Mouse (Mus musculus) myocyte (in vitro differentiated cells): ENCODE measurements at regions not wholly inside any gene's neighbourhood (a gene's known extent, or its start where the extent isn't known, plus 50 kb on each side); places are given as distances from the start of the nearest gene placed in this dataset.
"Not testable (repeated sequence)": the region's sequence is repeated elsewhere in the genome, so short reads cannot be mapped to it uniquely, and the experiment has no call there.

Experiments used
- H3K27me3 ChIP-seq: one replicate; pipeline ENCODE4 v1.6.1; 2011; ENCODE audit not compliant: control insufficient read depth, insufficient read depth, insufficient read length
- H3K36me3 ChIP-seq: one replicate; pipeline ENCODE4 v1.6.1; 2011; ENCODE audit not compliant: control insufficient read depth, insufficient read depth
- H3K4me2 ChIP-seq: one replicate; pipeline ENCODE4 v1.6.1; 2011; ENCODE audit warnings: low read depth, control low read depth
- H3K4me3 ChIP-seq: one replicate; pipeline ENCODE4 v1.5.1; 2011; ENCODE audit warnings: mild to moderate bottlenecking, control low read depth, moderate library complexity
- H3K79me2 ChIP-seq: one replicate; pipeline ENCODE4 v1.6.1; 2011; ENCODE audit not compliant: control insufficient read depth, insufficient read depth
- H3ac ChIP-seq: one replicate; pipeline ENCODE4 v1.6.1; 2011; ENCODE audit not compliant: control insufficient read depth, insufficient read length
- CEBPB ChIP-seq: IDR thresholded peaks from 2 replicates; pipeline ENCODE4 v1.6.1; 2011; ENCODE audit warnings: mild to moderate bottlenecking, moderate library complexity; ENCODE audit not compliant: poor library complexity, insufficient read depth, severe bottlenecking
- E2F4 ChIP-seq: IDR thresholded peaks from one replicate; pipeline ENCODE4 v1.6.1; 2011; ENCODE audit warnings: mild to moderate bottlenecking, control low read depth, moderate library complexity; ENCODE audit not compliant: insufficient read depth
- MAX ChIP-seq: IDR thresholded peaks from one replicate; pipeline ENCODE4 v1.6.1; 2011; ENCODE audit warnings: low read depth, mild to moderate bottlenecking, control low read depth
- MYOD1 ChIP-seq, 3 experiments: IDR thresholded peaks; one replicate each; pipeline ENCODE4 v1.6.1; 2011; ENCODE audit warnings: control low read depth in 2 of 3, low read depth in 2 of 3, mild to moderate bottlenecking in 2 of 3, moderate library complexity in 1 of 3; ENCODE audit not compliant: insufficient read length in 2 of 3, control insufficient read depth in 1 of 3
- MYOG ChIP-seq, 3 experiments: IDR thresholded peaks; one replicate each; pipeline ENCODE4 v1.6.1; 2011; ENCODE audit warnings: control low read depth in 2 of 3, low read depth in 2 of 3, mild to moderate bottlenecking in 2 of 3; ENCODE audit not compliant: insufficient read length in 2 of 3, control insufficient read depth in 1 of 3, insufficient read depth in 1 of 3
- POLR2AphosphoS2 ChIP-seq: IDR thresholded peaks from one replicate; pipeline ENCODE4 v1.6.1; 2011; ENCODE audit warnings: low read depth, control low read depth; ENCODE audit not compliant: insufficient read length
- REST ChIP-seq: IDR thresholded peaks from one replicate; pipeline ENCODE4 v1.6.1; 2011; ENCODE audit warnings: mild to moderate bottlenecking, control low read depth, moderate library complexity; ENCODE audit not compliant: insufficient read depth, insufficient read length
- SRF ChIP-seq: IDR thresholded peaks from one replicate; pipeline ENCODE4 v1.6.1; 2011; ENCODE audit warnings: low read depth; ENCODE audit not compliant: control insufficient read depth, insufficient read length
- TCF12 ChIP-seq: IDR thresholded peaks from one replicate; pipeline ENCODE4 v1.6.1; 2011; ENCODE audit warnings: mild to moderate bottlenecking, control low read depth; ENCODE audit not compliant: poor library complexity, insufficient read depth, severe bottlenecking
- TCF3 ChIP-seq: IDR thresholded peaks from one replicate; pipeline ENCODE4 v1.6.1; 2011; ENCODE audit warnings: low read depth, control low read depth; ENCODE audit not compliant: insufficient read length
- USF1 ChIP-seq: IDR thresholded peaks from one replicate; pipeline ENCODE4 v1.6.1; 2011; ENCODE audit warnings: low read depth, mild to moderate bottlenecking, control low read depth, moderate library complexity

DNA sequence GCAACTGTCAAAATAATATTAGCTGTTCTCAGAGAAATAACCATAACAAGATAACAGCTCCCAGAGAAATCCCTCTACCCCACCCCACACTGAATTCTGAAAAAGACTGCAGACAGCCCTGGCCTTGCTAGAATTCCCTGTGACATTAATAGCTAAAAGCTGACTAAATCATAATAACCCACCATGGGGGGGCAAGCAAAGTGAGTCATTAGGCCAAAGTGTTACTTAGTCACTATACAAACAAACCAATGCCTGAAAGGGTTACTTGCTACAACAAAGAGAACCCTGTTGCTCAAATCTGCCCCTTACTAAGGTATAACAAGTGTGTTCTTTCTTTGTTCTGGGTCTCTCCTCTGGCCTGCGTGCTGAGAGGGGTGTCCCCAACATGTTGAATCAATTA, 609.1 kb upstream of the Ppp6c start:
- H3K79me2 ChIP-seq, result no peaks in the 10 kb centered on the region
- H3K27me3 ChIP-seq, result no peaks in the 10 kb centered on the region
- H3ac ChIP-seq, result no peak overlapping the region
- no peak for TF ChIP-seq TCF3
- TF ChIP-seq USF1, result no peak
- TF ChIP-seq REST, result no peak
- TF ChIP-seq MYOD1 (IDR thresholded peaks at IDR 0.05; ENCODE audit: control insufficient read depth in 1 of 3, insufficient read length in 2 of 3, low read depth in 2 of 3), result no peak
- TF ChIP-seq POLR2AphosphoS2, result no peak
- no peak for TF ChIP-seq SRF
- TF ChIP-seq TCF12, result no peak
- TF ChIP-seq MYOG (IDR thresholded peaks at IDR 0.05; ENCODE audit: control insufficient read depth in 1 of 3, insufficient read depth in 1 of 3, insufficient read length in 2 of 3, low read depth in 2 of 3), result no peak
- H3K4me3 ChIP-seq, result no peak overlapping the region
- no peaks in the 10 kb centered on the region for H3K36me3 ChIP-seq
- no peak overlapping the region for H3K4me2 ChIP-seq

- TF ChIP-seq POLR2AphosphoS2 (no peak), CEBPB (no peak), MYOG (IDR thresholded peaks at IDR 0.05; ENCODE audit: control insufficient read depth in 1 of 3, insufficient read depth in 1 of 3, insufficient read length in 2 of 3, low read depth in 2 of 3) (no peak), TCF3 (no peak), E2F4 (no peak), MAX (no peak), USF1 (no peak)
- Histone ChIP-seq H3K27me3 (no peaks in the 10 kb centered on the region), H3ac (no peak overlapping the region), H3K79me2 (no peaks in the 10 kb centered on the region), H3K4me3 (no peak overlapping the region), H3K4me2 (no peak overlapping the region), H3K36me3 (no peaks in the 10 kb centered on the region)
Observed at GRCm38 (mm10) chr2:39823851-39824250, 597.6 kb upstream of the Ppp6c start.

- H3K4me2 ChIP-seq, H3ac ChIP-seq, H3K36me3 ChIP-seq, H3K27me3 ChIP-seq, H3K79me2 ChIP-seq, H3K4me3 ChIP-seq: not testable (repeated sequence)
- TF ChIP-seq MAX, result peak; percentile 72
- peak; percentile 69 for TF ChIP-seq REST
Observed at GRCm38 (mm10) chr2:39806681-39807080, 580.4 kb upstream of the Ppp6c start.
